Mouse (Mus musculus) ES-E14 (cell line): ENCODE measurements around the gene Awat2. TPM values are rescaled to one million over a fixed set of nuclear protein-coding genes. Genes with fewer than 3 reads are reported as not detected.

Source experiments
- DNase-seq: peaks from one replicate; pipeline ENCODE4 v3.0.0-alpha.2; 2013; ENCODE audit warnings: low read depth, low spot score
- H3K27ac ChIP-seq: 2 replicates; pipeline ENCODE4 v1.5.1; 2012; ENCODE audit warnings: low read depth, mild to moderate bottlenecking, low read length, moderate library complexity, mixed read lengths; ENCODE audit not compliant: poor library complexity, insufficient read depth, severe bottlenecking
- H3K36me3 ChIP-seq: 2 replicates; pipeline ENCODE4 v1.6.1; 2012; ENCODE audit warnings: mild to moderate bottlenecking, low read length, moderate library complexity, mixed read lengths; ENCODE audit not compliant: control insufficient read depth, poor library complexity, insufficient read depth, severe bottlenecking
- H3K4me1 ChIP-seq, 2 experiments: fragments of 150-350 bp in 1 of 2; sonication (generic) in 1 of 2; 2 replicates each; pipeline ENCODE4 v1.6.1; 2012; ENCODE audit warnings: low read length in 2 of 2, mild to moderate bottlenecking in 1 of 2, mixed read lengths in 1 of 2; ENCODE audit not compliant: control insufficient read depth in 2 of 2, insufficient read depth in 2 of 2, poor library complexity in 1 of 2
- H3K4me3 ChIP-seq, 2 experiments: fragments of 150-350 bp in 1 of 2; sonication (generic) in 1 of 2; 2 replicates each; pipeline ENCODE4 v1.5.1; 2012; ENCODE audit warnings: low read length in 2 of 2, low read depth in 1 of 2, mild to moderate bottlenecking in 1 of 2, mixed read lengths in 1 of 2; ENCODE audit not compliant: insufficient read depth in 1 of 2, poor library complexity in 1 of 2, severe bottlenecking in 1 of 2
- H3K9ac ChIP-seq: 2 replicates; pipeline ENCODE4 v1.6.1; 2012; ENCODE audit warnings: low read depth, mild to moderate bottlenecking, low read length, mixed read lengths; ENCODE audit not compliant: poor library complexity, insufficient read depth, severe bottlenecking
- H3K9me3 ChIP-seq: fragments of 150-350 bp; sonication (generic); 2 replicates; pipeline ENCODE4 v1.6.1; 2012; ENCODE audit warnings: low read depth, mild to moderate bottlenecking, low read length; ENCODE audit not compliant: control insufficient read depth, insufficient read depth
- CHD2 ChIP-seq: IDR thresholded peaks from 2 replicates; pipeline ENCODE4 v1.6.1; 2014; ENCODE audit warnings: mild to moderate bottlenecking, low read depth, low read length, inconsistent platforms
- HCFC1 ChIP-seq: IDR thresholded peaks from 2 replicates; pipeline ENCODE4 v1.6.1; 2012; ENCODE audit warnings: low read length, inconsistent platforms, borderline replicate concordance; ENCODE audit not compliant: insufficient read depth
- MAFK ChIP-seq: IDR thresholded peaks from 2 replicates; pipeline ENCODE4 v1.6.1; 2014; ENCODE audit warnings: mild to moderate bottlenecking, low read depth, low read length, inconsistent platforms; ENCODE audit not compliant: insufficient read depth
- ZC3H11A ChIP-seq: IDR thresholded peaks from 2 replicates; pipeline ENCODE4 v1.6.1; 2012; ENCODE audit warnings: low read depth, mild to moderate bottlenecking, inconsistent platforms, low read length, borderline replicate concordance
- ZNF384 ChIP-seq: IDR thresholded peaks from 2 replicates; pipeline ENCODE4 v1.6.1; 2012; ENCODE audit warnings: low read depth, low read length, inconsistent platforms
- in situ Hi-C, 2 experiments: fragments of 600-800 bp; cut with MboI; formaldehyde crosslinking; loops; one replicate each; pipeline ENCODE4 v1.15.1; 2025; ENCODE audit warnings: low sequenced_read_pairs in 2 of 2, inconsistent platforms in 1 of 2; ENCODE audit not compliant: unreplicated experiment in 2 of 2
- total RNA-seq: library from RNA; depleted of rRNA; stranded (reverse); fragments of 300-350 nt; gene quantifications from 2 replicates; pipeline ENCODE4 v1.2.3, GENCODE M21; 2012

Gene Awat2
- total RNA-seq, 1 experiment = 1.2 TPM

GRCm38 (mm10) chrX:100468047-100468446 lies 25.5 kb upstream of the Awat2 start:
- H3K4me1 ChIP-seq = no peaks in the 10 kb centered on the region
- no peak overlapping the region for H3K4me3 ChIP-seq
- H3K9me3 ChIP-seq = no peaks in the 10 kb centered on the region
- no peak for TF ChIP-seq MAFK
- TF ChIP-seq HCFC1 = no peak
- no peak for TF ChIP-seq ZNF384
- no peak for DNase-seq
- no peak overlapping the region for H3K27ac ChIP-seq
- in situ Hi-C loops = no loop called here
- no peaks in the 10 kb centered on the region for H3K36me3 ChIP-seq
- H3K9ac ChIP-seq = no peak overlapping the region

- Histone ChIP-seq H3K9me3 (no peaks in the 10 kb centered on the region), H3K4me1 (no peaks in the 10 kb centered on the region), H3K4me3 (no peak overlapping the region), H3K27ac (no peak overlapping the region), H3K36me3 (no peaks in the 10 kb centered on the region), H3K9ac (no peak overlapping the region)
- TF ChIP-seq HCFC1 (no peak), ZC3H11A (no peak), CHD2 (no peak), MAFK (no peak), ZNF384 (no peak)
- in situ Hi-C loops = no loop called here
- no peak for DNase-seq
Observed at GRCm38 (mm10) chrX:100443532-100443931, 1.0 kb upstream of the Awat2 start.

- H3K36me3 ChIP-seq = no peaks in the 10 kb centered on the region
Observed at GRCm38 (mm10) chrX:100432311-100432710, 10.2 kb downstream of the Awat2 start.

DNA sequence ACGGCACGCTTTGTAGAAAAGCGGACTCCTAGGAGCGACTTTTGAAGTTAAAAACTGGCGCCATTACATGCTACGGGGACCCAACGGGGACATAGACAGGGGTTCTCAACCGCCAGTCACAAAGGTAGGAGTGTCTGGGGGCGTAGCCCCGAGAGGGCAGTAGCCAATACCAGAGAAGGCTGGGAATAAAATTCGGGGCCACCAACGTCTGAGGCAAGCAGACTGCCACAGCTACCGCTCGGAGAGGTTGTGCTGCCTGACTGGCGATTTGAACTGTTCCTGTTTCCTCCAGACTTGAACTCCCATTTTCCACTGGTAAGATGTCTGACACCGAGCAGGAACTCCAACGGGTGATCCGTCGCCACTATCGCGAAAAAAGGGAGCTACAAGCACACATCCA lies 13.8 kb downstream of the Awat2 start, which contains the start of gene Otud6a:
Gene Otud6a, plus strand, starts transcription at position 321 of the 400 bp plus-strand sequence.
- peak within 1 kb of the TSS; percentile 47 to 60 for H3K4me3 ChIP-seq
- no peaks in the 10 kb centered on the region for H3K36me3 ChIP-seq
- H3K9me3 ChIP-seq = no peaks in the 10 kb centered on the region
- TF ChIP-seq HCFC1 = no peak
- no peak for TF ChIP-seq MAFK
- TF ChIP-seq CHD2 = no peak
- no peak for TF ChIP-seq ZNF384
- TF ChIP-seq ZC3H11A = no peak
- H3K9ac ChIP-seq = no peak within 1 kb of the TSS
- in situ Hi-C loops = no loop called here
- peaks cover 0 to 2% of the 10 kb centered on the region in 2 experiments; a peak in 1 of 4 replicates for H3K4me1 ChIP-seq
- H3K27ac ChIP-seq = no peak within 1 kb of the TSS
- peak; percentile 19 for DNase-seq

More at GRCm38 (mm10) chrX:100432311-100432710, 10.2 kb downstream of the Awat2 start:
- no peak for DNase-seq
- in situ Hi-C loops = no loop called here
- no peak overlapping the region for H3K4me3 ChIP-seq
- TF ChIP-seq MAFK (no peak), CHD2 (no peak), ZNF384 (no peak), HCFC1 (no peak), ZC3H11A (no peak)
- H3K27ac ChIP-seq = no peak overlapping the region
- H3K4me1 ChIP-seq = peaks cover 0 to 2% of the 10 kb centered on the region in 2 experiments; a peak in 1 of 4 replicates
- no peak overlapping the region for H3K9ac ChIP-seq
- H3K9me3 ChIP-seq = no peaks in the 10 kb centered on the region

GRCm38 (mm10) chrX:100409245-100409644 lies 33.3 kb downstream of the Awat2 start:
- Histone ChIP-seq H3K9me3 (no peaks in the 10 kb centered on the region), H3K9ac (no peak overlapping the region), H3K27ac (no peak overlapping the region), H3K4me1 (no peaks in the 10 kb centered on the region; a peak in 1 of 4 replicates), H3K4me3 (no peak overlapping the region), H3K36me3 (no peaks in the 10 kb centered on the region)
- in situ Hi-C loops = no loop called here
- no peak for DNase-seq
- TF ChIP-seq ZC3H11A (no peak), HCFC1 (no peak), CHD2 (no peak), MAFK (no peak), ZNF384 (no peak)
